Comparison of ENCODE assay signal across 13 mouse cellular contexts in genomic region chr17:47450880-47451565, GRCm38 (mm10). TPM values are rescaled to one million over a fixed set of nuclear protein-coding genes. Genes with fewer than 3 reads are reported as not detected.
DNase-seq lines count a peak whose midpoint lies in the region; TF ChIP-seq lines count a peak whose summit lies in the region.
"Had no signal": no experiment of that assay in that cellular context is flagged by ENCODE, and none has a peak within 500 bp of the region (broad histone marks: within the 10 kb centered on the region; RNA-seq: fewer than 3 reads in every experiment).

No protein-coding gene starts in this region.

- no peak for TF ChIP-seq POLR2A in lung, adult 2 months (IDR thresholded peaks at IDR 0.05; ENCODE audit: borderline replicate concordance, extremely low read depth, low read depth, low read length)

- DNase-seq in adrenal gland, postnatal 10 days = peak; percentile 41
- no peak for DNase-seq in adrenal gland, adult 18-20 months (ENCODE audit: low spot score in 2 of 2)
- peak; percentile 71 for DNase-seq in 3T3-L1 (ENCODE audit: low read depth, low spot score)
- DNase-seq in kidney, adult 18-20 months = peak; percentile 61
- peak; percentile 66 for DNase-seq in lung, adult 2 months
- DNase-seq in layer of hippocampus, postnatal 10 days (ENCODE audit: low spot score in 2 of 2) = no peak
- no peak for DNase-seq in left cerebral cortex, postnatal 25 days (ENCODE audit: low spot score in 2 of 2)
- DNase-seq in right cerebral cortex, postnatal 14 days = no peak
- DNase-seq: B cell, adult 2 months; gastrocnemius, postnatal 14 days had no signal

- TF ChIP-seq CTCF in lung, adult 2 months (IDR thresholded peaks at IDR 0.05; ENCODE audit: insufficient read depth, low read length) = no peak

- intact Hi-C loops in left cerebral cortex, postnatal 25 days (cut with DNase I) = no loop called here

- WGBS in lung, adult 2 months = 55% methylated on average over 12 of the region's 12 CpGs

- no peak overlapping the region for H3K4me3 ChIP-seq in lung, adult 2 months (replicated peaks; ENCODE audit: extremely low read depth, low read depth, low read length)
- H3K4me3 ChIP-seq: neural tube, embryonic 15.5 days had no signal

- H3K4me1 ChIP-seq in lung, adult 2 months (ENCODE audit: control insufficient read depth, insufficient read depth, low read length) = peaks cover under 1% of the 10 kb centered on the region; the same call in 1 of the 2 replicates

RNA-seq across cellular contexts. Expression of gene 1700001C19Rik, which starts 13.8 kb away (rescaled TPM):
- total RNA-seq in adrenal gland, postnatal 10 days (2021) = 1 to 10 TPM in 1 of 2 experiments, under 1 TPM in 1; 0.79 to 1.9 TPM
- not detected for total RNA-seq in adrenal gland, adult 18-20 months (2021)
- polyA plus RNA-seq in lung, adult 2 months (2012; rRNA removed) = 0.14 and 0.20 TPM in 2 replicates
- under 1 TPM in 1 of 2 experiments, not detected in 1; 0.94 TPM for total RNA-seq in layer of hippocampus, postnatal 10 days (2021)
- under 1 TPM in 1 of 2 experiments, not detected in 1; 0.39 TPM for total RNA-seq in left cerebral cortex, postnatal 25 days (2021)
- total RNA-seq: gastrocnemius, postnatal 14 days; left cerebral cortex, postnatal 10 days had no signal
- polyA plus RNA-seq: spleen, adult 2 months had no signal

RNA-seq across cellular contexts. Expression of gene AI661453, which starts 14.6 kb away (rescaled TPM):
- total RNA-seq in adrenal gland, postnatal 10 days (2021) = 1 to 10 TPM; 1.8 to 2.6 TPM
- total RNA-seq in adrenal gland, adult 18-20 months (2021) = under 1 TPM; 0.66 to 0.77 TPM
- 9.2 and 13.0 TPM in 2 replicates for polyA plus RNA-seq in lung, adult 2 months (2012; rRNA removed)
- total RNA-seq in layer of hippocampus, postnatal 10 days (2021) = under 1 TPM; 0.23 to 0.38 TPM
- under 1 TPM; 0.32 to 0.41 TPM for total RNA-seq in left cerebral cortex, postnatal 25 days (2021)

RNA-seq across cellular contexts. Expression of gene Guca1a, which starts 50.6 kb away (rescaled TPM):
- total RNA-seq in adrenal gland, postnatal 10 days (2021) = 1 to 10 TPM; 1.3 to 1.4 TPM
- 1 to 10 TPM; 1.9 to 3.1 TPM for total RNA-seq in adrenal gland, adult 18-20 months (2021)
- polyA plus RNA-seq in lung, adult 2 months (2012; rRNA removed) = 1.1 and 2.9 TPM in 2 replicates
- 1 to 10 TPM in 1 of 2 experiments, not detected in 1; 1.2 TPM for total RNA-seq in layer of hippocampus, postnatal 10 days (2021)
- not detected for total RNA-seq in left cerebral cortex, postnatal 25 days (2021)
- total RNA-seq: left cerebral cortex, postnatal 10 days had no signal

RNA-seq across cellular contexts. Expression of gene Taf8, which starts 51.1 kb away (rescaled TPM):
- 10 to 100 TPM; 15.4 to 19.1 TPM for total RNA-seq in adrenal gland, postnatal 10 days (2021)
- 10 to 100 TPM; 16.4 to 19.9 TPM for total RNA-seq in adrenal gland, adult 18-20 months (2021)
- polyA plus RNA-seq in lung, adult 2 months (2012; rRNA removed) = 25.7 and 32.2 TPM in 2 replicates
- 10 to 100 TPM; 16.7 to 17.0 TPM for total RNA-seq in layer of hippocampus, postnatal 10 days (2021)
- total RNA-seq in left cerebral cortex, postnatal 25 days (2021) = 10 to 100 TPM; 16.4 to 16.7 TPM

RNA-seq across cellular contexts. Expression of gene Ccnd3, which starts 53.8 kb away (rescaled TPM):
- total RNA-seq in adrenal gland, postnatal 10 days (2021) = 100 to 1,000 TPM; 178 to 185 TPM
- 100 to 1,000 TPM; 328 to 506 TPM for total RNA-seq in adrenal gland, adult 18-20 months (2021)
- 202 and 229 TPM in 2 replicates for polyA plus RNA-seq in lung, adult 2 months (2012; rRNA removed)
- 10 to 100 TPM; 34.7 to 39.6 TPM for total RNA-seq in layer of hippocampus, postnatal 10 days (2021)
- 10 to 100 TPM; 31.0 to 31.7 TPM for total RNA-seq in left cerebral cortex, postnatal 25 days (2021)

Comparison
In these comparisons a context has a peak if more than half of its experiments do, and no peak if none do; other contexts are left out.
1. DNase-seq: peak in adrenal gland, postnatal 10 days (single experiment), 3T3-L1 (single experiment), kidney, adult 18-20 months (single experiment) and lung, adult 2 months (single experiment); none in adrenal gland, adult 18-20 months (0 of 2), layer of hippocampus, postnatal 10 days (0 of 2), left cerebral cortex, postnatal 25 days (0 of 2) and right cerebral cortex, postnatal 14 days (single experiment).